Mouse (Mus musculus): ENCODE measurements around the gene Brsk1. TPM values are rescaled to one million over a fixed set of nuclear protein-coding genes. Genes with fewer than 3 reads are reported as not detected.

The Brsk1 gene
- polyA plus RNA-seq, 1 experiment = 3.3 TPM

DNA sequence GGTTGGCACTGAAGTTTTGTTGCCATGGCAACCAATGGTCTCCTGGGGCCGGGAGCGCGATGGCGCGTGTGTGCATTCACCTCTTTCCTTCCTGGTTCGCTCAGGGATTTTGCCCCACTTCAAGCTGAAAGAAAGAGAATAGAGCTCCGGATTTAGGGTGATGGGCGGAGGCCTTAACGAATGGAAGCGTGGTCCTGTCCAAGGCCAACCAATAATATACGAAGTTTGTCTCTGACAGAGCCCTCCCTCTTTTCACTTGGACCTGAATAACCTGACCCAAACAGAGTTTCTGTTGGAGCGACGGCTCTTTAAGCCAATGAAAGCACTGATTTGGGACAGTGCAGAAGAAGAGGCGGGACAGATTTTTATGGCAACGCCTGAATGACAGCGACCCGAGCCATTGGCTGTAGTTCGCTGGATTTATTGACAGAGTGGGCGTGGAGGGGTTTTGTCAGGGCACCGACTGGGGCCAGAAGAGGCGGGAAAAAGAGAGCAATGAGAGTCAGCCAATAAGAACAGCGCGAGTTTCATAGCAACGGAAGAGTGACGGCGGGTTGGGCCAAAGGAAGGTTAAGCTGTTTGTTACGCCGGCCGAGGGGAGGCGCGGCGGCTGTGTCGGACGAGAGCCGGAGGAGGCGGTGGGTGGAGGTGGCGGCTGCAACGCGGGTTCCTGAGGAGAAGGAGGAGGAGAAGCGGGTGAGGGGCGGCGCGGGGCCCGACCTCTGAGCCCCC lies 49.3 kb downstream of the Brsk1 start, which contains the start of gene Kmt5c:
Kmt5c (plus strand) TSS at position 572 of the 732 bp plus-strand sequence.
- DNase-seq (ENCODE audit: low read depth) = peak; percentile 100

DNA sequence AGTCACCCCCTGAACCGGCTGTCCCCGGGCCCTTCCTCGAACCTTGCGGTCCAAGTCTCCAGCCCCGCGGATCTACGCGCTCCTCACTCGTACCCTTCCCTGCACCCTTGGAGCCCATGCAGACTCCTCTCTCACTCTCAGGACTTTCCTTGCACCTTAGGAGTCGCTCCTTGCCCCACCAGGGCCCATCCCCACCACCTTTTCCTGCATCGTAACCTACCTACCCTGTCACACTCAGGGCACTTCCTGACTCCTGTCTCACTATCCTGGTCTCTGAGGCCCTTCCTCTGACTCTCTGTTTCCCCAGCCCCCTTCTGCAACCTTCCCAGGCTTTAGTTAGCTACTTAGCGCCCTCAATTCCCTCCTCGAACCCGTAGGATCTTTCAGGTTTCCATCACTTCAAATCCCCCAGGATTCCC lies 49.9 kb downstream of the Brsk1 start:
- no peak for DNase-seq (ENCODE audit: low read depth)

DNA sequence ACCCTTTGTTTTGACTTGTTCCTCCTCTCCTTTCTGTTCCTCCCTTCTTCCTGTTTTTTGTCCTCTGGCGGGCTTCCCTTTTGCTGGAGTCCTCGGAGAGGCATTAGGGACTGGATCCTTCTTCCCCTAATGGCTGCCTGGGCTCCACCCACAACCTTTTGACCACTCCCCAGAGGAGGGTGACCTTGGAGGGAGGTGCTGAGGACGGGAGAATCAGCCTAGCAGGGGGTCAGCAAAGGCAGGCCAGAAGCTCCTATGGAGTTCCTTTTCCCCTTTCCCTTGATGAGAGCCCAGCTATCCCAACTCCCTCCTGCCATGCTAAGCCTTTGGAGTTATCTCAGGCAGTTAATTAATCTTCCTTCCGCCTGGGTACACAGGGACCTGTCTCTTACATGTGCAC lies 50.7 kb downstream of the Brsk1 start:
- DNase-seq (ENCODE audit: low read depth) = no peak

DNA sequence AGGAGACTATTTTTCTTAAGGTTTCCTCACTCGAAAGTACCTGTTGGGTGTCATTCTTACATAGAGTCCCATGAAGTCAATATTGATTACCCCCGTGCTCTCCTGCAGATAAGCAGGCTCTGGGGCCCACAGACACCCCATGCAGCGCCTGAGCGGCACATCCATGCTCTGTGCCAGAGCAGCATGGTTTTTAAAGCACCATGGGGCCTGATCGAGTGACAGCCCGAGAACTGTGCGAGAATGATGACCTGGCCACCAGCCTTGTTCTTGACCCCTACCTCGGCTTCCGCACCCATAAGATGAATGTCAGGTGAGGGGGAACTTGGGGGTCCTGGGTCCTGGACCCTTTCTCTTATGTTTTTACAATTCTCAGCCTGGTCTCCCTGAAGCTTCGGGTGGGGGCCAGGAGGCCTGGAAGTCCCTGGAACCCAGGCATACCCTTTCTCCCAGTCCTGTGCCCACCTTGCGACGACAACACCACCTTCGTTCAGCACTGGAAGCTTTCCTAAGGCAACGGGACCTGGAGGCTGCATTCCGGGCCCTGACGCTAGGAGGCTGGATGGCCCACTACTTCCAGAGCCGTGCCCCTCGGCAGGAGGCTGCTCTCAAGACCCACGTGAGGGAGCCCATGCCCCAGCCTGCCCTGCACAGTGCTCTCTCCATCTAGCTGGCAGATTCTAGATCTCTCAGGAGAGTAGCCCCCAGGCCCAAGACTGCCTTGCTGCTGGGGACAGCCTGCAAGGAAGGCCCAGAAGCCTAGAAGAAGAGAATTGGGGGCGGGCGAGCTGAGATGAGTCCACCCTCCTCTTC lies 51.5 kb downstream of the Brsk1 start:
- DNase-seq (ENCODE audit: low read depth) = no peak

DNA sequence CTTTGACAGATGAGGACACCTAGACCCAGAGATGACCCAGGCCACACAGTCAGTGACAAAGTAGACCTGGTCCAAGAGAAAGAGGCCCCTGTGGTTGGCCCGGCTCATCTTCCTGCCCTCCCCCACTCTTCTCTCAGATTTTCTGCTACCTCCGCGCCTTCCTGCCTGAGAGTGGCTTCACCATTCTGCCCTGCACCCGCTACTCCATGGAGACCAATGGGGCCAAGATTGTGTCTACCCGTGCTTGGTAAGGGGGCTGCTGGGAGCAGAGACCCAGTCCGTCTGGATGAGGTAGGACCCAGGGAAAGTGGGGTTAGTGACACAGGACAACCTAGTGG lies 52.0 kb downstream of the Brsk1 start:
- DNase-seq (ENCODE audit: low read depth) = no peak

DNA sequence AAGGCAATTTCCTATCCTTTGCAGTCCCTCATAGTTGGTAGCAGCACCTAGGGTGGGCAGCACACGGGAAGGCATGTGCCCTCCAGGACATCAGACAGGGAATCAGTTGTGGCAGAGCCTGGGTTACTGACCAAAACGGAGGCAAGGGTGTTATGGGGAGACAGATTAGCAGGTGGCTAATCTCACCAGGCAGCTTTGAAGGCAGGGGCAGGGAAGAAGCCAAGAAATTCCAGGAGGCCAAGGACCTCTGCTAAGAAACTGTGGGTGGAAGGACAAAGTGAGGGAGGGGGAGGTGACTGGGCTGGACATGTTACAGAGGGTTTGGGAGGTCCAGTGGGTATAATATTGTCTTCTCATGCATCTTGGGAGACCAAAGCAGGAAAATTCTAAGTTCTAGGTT lies 53.0 kb downstream of the Brsk1 start:
- no peak for DNase-seq (ENCODE audit: low read depth)

DNA sequence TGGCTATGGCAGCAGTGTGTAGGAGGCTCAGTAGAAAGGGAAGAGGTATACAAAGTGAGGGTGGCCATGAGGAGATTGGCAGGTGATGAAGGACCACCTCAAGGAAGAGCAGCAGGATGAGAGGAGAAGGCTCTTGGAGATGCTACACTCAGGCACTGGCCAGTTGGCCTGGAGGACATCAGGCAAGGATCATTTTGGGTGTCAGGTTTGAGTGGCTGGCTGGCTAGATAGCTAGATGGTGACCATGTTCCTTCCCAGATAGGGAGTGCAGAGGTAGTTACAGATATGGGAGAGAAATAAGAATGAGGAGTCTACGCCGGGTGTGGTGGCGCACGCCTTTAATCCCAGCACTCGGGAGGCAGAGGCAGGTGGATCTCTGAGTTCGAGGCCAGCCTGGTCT lies 54.5 kb downstream of the Brsk1 start:
- no peak for DNase-seq (ENCODE audit: low read depth)

DNA sequence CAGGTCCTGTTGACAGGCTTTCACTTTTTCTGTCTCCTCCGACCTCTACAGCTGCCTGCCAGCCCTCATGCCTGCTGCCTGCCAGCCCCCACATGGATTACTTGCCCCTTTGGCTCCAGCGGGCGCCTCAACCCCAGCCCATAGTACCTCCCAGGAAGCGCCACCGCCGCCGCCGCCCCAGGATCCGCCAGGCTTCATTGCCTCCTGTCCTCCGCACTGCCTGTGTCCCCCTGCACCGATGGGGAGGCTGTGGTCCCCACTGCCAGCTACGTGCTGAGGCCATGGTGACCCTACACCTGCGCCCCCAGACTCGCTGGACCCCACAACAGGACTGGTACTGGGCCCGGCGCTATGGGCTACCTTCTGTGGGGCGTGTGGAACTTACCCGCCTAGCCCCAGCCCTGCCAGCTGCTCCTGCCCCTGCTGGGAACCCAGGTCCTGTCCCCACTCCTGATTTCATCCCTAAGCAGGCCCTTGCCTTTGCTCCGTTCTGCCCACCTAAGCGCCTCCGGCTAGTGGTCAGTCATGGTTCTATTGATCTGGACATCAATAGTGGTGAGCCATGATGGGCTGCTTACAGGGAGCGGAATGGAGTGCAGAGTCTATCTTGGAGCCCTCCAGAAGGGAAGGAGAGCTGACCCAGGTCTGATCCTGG lies 56.0 kb downstream of the Brsk1 start:
- no peak for DNase-seq (ENCODE audit: low read depth)

DNA sequence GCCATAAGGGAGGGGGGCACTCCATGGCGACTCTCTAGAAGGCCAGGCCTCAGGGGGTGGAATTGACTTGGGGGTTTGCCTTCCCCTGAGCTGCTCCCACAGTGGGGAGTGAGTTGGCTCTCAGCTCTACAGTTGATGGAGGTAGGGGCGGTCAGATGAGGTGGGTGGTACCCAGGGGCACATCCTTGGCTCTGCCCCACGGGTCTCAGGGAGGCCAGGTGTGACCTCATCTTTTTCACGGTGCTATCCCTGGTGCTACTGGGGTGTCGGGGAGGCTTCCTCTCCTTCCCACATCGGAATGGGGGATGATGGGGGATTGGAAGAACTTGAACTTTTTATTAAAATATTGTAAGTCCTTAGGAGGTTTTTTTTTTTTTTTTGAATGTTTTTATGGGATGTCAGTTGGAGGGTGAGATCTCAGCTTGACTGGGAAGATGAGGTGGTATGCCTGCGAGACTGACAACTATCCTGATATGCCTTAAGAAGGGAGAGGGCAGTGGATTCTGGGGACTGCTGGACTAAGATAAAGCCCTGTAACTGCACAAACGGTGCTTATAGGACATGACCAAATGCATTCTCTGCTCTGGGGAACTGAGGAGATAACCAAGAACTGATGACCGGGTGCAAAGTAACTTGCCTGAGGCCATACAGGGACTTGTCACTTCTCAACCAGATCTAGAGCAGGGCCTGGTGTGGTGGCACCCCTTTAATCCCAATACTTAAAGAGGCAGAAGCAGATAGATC lies 56.9 kb downstream of the Brsk1 start:
- no peak for DNase-seq (ENCODE audit: low read depth)

DNA sequence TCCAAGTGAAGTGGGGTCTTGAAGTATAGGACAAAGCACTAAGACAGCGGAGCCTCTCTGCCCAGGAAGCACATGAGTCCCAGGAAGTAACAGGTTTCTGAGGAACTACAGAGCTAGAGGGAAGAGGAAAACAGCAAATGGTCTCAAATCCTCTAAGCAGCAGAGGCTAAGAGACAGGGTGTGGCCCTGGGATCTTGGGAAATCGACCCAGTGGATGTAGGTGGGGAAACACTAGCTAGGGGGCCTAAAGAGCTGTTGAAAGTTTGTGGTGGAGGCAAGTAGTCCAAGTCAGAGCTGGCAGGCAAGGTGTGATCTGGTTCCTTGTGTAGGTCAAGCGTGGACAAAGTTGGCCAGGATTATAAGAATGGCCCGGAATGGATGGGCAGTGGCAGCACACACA lies 57.9 kb downstream of the Brsk1 start:
- DNase-seq (ENCODE audit: low read depth) = no peak

DNA sequence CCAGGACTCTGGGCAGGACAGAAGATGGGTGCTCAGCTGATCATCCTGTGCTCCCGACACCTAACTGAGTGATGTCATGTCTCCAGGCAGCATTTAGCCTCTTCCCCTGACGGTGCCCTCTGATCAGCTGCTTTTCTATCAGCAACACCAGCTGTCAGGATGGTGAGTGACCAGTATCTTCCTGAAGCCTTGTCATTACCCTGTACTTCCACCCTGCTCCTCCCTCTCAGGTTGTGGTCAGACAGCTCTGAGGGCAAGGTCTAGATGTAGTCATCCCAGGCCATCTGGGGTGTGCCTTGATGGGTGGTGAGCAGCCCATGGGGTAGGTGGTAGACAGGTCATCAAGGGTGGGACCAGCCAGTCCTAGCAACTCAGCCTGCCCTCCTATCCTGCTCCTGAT lies 58.8 kb downstream of the Brsk1 start:
- no peak for DNase-seq (ENCODE audit: low read depth)

DNA sequence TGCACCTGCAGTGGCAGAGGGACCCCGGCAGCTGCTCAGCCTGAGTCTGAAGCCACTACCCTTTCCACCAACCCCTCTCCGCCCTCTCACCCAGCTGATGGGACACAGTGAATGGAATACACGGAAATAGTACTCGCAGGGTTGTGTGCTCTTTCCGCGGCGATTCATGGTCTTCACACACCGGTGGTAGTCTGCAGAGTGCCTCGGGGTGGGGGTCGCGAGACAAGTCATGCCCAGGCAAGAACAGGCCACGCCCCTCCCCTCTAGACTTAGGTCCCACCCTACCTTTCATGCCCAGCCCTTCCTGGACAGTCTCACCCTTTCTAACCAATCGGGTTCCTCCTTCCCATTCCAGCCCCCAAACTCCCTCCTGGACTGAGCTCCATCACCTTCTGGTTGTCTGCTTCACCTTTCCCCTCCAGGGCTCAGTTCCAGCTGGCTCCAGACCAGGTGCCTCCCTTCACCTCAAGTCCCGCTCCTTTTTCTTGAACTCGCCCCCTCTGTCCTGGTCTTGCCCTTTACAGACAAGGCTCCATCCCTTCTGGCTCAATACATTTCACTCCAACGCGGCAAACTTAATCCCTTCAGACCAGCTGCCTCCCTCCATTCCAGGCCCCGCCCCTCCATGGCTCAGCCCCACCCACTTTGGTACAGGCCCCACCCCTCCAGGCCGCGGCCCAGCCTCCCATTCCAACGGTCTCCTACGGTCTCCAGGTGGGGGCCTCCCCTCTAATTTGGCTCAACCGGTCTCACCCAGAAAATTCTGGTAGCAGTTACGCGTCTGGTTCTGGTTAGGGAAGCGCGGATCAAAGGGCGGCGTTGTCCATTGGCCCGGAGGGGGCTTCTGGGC lies 61.8 kb downstream of the Brsk1 start:
- no peak for DNase-seq (ENCODE audit: low read depth)

DNA sequence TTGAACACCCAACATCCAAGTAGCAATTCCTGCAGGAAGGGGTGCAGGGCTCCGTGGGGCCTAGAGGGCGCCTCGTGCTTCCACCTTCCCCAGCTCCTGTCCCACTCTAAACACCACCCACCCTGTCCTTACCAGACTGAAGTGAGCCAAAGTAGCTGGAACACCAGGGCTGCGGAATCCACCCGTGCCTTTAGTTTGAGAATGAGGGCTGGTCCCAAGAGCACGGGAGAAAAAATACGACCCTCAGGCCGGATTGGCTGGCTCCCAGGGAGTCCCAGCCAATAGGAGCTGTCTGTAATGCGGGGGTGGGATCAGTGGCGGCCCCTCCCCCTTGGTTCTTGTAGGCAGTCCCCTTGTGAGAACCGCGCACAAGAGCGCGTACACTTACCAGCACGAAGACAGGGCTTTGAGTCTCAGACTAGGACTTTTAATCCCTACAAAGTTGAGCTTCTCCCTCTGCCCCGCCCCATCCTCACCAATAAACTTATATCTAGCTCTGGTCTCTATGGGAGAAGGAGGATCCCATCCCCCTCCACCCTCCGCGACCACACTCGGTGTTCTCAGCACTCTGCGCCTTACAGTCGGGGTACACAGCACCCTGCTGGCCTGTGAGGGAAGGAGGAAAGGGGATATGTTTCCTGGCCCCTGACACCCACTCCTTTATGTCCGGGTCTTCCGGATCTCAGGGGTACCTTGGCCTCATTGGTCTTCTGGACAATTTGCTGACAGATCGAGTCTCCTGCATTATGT lies 62.6 kb downstream of the Brsk1 start, which contains the start of gene Cox6b2:
Cox6b2 (minus strand) TSS at position 274 of the 750 bp plus-strand sequence.
- DNase-seq (ENCODE audit: low read depth) = no peak

DNA sequence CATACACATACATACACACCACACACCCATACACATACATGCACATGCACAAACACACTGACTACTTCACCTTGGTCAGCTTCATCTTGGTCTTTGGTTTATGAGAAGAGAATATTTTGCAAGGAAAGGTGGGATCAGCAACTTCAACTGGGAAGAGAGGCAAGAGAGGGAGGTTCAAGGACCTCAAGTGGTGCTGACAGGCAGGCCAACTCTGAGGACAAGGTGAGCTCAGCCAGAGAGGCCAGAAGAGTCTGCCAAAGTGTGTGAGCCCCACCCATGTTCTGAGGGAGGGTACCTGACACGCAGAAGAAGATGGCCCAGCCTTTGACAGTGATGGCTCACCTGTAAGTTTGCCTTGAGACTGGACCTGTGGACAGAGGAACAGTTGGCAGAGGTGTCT lies 69.3 kb downstream of the Brsk1 start:
- DNase-seq (ENCODE audit: low read depth) = no peak

DNA sequence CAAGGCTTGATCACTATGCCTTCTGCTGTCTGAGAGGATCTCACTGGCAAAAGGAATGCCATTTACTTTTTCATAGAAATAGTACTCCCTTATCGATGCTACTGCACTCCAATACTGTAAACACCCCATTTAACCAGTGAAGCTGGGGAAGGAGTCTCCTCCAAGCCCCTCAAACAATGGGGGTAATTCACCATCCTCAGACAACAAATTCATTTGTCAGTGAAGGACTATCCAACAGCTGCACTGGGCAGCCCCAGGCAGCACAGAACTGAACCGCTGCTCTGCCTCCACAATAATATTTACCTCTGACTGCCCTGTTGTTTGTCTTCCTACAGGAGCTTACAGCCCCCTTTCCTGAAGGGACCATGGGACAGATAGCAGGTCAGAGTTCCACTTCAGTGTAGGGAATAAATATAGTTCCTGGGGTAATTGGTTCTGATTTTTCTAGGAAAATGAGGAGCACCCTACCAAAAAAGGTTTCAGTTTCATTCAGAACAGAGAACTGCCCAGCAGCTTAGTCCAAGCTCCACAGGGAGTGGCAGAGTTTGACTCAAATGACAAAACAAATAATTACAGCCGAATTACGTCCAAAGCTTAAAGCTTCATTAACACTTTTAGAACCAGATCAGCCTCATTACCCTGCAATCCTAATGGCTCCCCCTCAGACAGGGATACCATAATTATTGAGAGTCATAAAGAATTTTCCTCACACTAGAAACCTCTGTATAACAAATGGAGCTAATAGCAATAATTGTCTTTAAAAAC lies 74.7 kb downstream of the Brsk1 start:
- DNase-seq (ENCODE audit: low read depth) = no peak

Measured in gonadal fat pad, adult 2 months (tissue).